Mouse (Mus musculus) neural tube, embryonic 14.5 days (tissue): Measurements from ENCODE around the gene Trp53tg5. TPM values are rescaled to one million over a fixed set of nuclear protein-coding genes. Genes with fewer than 3 reads are reported as not detected.

ENCODE experiments used
- ATAC-seq: fragments of 200-750 bp; cut with Nextera tagmentation; 2 replicates; pipeline ENCODE4 v1.8.0; 2017; ENCODE audit warnings: low read depth, mild to moderate bottlenecking, moderate TSS enrichment, moderate library complexity
- H3K27ac ChIP-seq: fragments of 300-500 bp; sonication (generic); 2 replicates; pipeline ENCODE4 v1.5.1; 2014; ENCODE audit warnings: low read depth, mild to moderate bottlenecking, control low read depth, low read length, moderate library complexity, mixed read lengths
- H3K27me3 ChIP-seq: fragments of 300-500 bp; sonication (generic); 2 replicates; pipeline ENCODE4 v1.6.1; 2014; ENCODE audit warnings: low read length; ENCODE audit not compliant: control insufficient read depth, insufficient read depth
- H3K36me3 ChIP-seq: fragments of 300-500 bp; sonication (generic); 2 replicates; pipeline ENCODE4 v1.6.1; 2014; ENCODE audit warnings: low read length, mixed read lengths; ENCODE audit not compliant: control insufficient read depth, insufficient read depth
- H3K4me1 ChIP-seq: fragments of 300-500 bp; sonication (generic); 2 replicates; pipeline ENCODE4 v1.6.1; 2014; ENCODE audit warnings: low read length; ENCODE audit not compliant: control insufficient read depth, insufficient read depth
- H3K4me2 ChIP-seq: fragments of 300-500 bp; sonication (generic); 2 replicates; pipeline ENCODE4 v1.6.1; 2014; ENCODE audit warnings: mild to moderate bottlenecking, low read depth, low read length, control low read depth
- H3K4me3 ChIP-seq: fragments of 300-500 bp; sonication (generic); 2 replicates; pipeline ENCODE4 v1.5.1; 2014; ENCODE audit warnings: low read depth, low read length, control low read depth, mixed read lengths
- H3K9ac ChIP-seq: fragments of 300-500 bp; sonication (generic); replicated peaks from 2 replicates; pipeline ENCODE4 v1.6.1; 2014; ENCODE audit warnings: low read depth, mild to moderate bottlenecking, control low read depth, low read length, mixed read lengths
- H3K9me3 ChIP-seq: fragments of 300-500 bp; sonication (generic); 2 replicates; pipeline ENCODE4 v1.6.1; 2016; ENCODE audit warnings: low read length; ENCODE audit not compliant: control insufficient read depth
- WGBS: fragments of 180-500 bp; shearing (Covaris S2); extraction: QIAGEN DNeasy Blood & Tissue Kit; methylation state at CpG from one replicate; pipeline ENCODE4 v1.1.7; 2014; 5-methylcytosine and 5-hydroxymethylcytosine counted together
- polyA plus RNA-seq: library from polyadenylated mRNA; unstranded; fragments of >200 nt; fragmentation: Nextera tagmentation; extraction: Ambion mirVana; gene quantifications from 2 replicates; pipeline ENCODE4 v1.2.1, GENCODE M21; 2014

Gene Trp53tg5
- polyA plus RNA-seq, 1 experiment from 2014 or later, result not detected

DNA sequence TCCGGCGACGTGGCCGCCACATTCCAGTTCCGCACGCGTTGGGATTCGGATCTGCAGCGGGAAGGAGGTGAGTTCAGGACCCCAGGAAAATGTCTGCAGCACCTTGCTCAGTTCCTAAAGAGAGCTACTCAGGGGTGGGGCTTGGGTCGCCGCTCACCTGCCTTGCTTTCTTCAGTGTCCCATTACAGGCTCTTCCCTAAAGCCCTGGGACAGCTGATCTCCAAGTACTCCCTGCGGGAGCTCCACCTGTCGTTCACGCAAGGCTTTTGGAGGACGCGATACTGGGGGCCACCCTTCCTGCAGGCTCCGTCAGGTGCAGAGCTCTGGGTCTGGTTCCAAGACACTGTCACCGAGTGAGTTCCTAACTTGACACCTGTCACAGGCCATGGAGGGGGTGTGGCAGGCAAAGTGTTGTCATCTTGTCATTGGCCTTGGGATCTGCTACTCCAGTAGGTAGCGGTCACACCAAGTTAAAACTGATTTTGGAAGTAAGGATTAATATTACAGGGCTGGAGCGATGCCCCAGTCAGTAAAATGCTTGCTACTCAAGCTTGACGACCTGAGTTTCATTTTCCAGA lies 24.3 kb upstream of the Trp53tg5 start:
- WGBS, result 5% methylated on average over 21 of the region's 21 CpGs
- Histone ChIP-seq H3K4me2 (peak overlapping the region; percentile 87), H3K27me3 (no peaks in the 10 kb centered on the region), H3K36me3 (no peaks in the 10 kb centered on the region; the same call in none of the 2 replicates), H3K4me3 (peak overlapping the region; percentile 82), H3K9me3 (no peaks in the 10 kb centered on the region), H3K27ac (no peak overlapping the region), H3K4me1 (peaks cover 11% of the 10 kb centered on the region), H3K9ac (peak overlapping the region; percentile 67)
- peak; percentile 54; the same call in 1 of the 2 replicates for ATAC-seq

- Histone ChIP-seq H3K36me3 (no peaks in the 10 kb centered on the region), H3K9me3 (no peaks in the 10 kb centered on the region), H3K27ac (peak within 1 kb of the TSS; percentile 72), H3K9ac (peak within 1 kb of the TSS; percentile 67), H3K4me2 (peak within 1 kb of the TSS; percentile 87), H3K27me3 (no peaks in the 10 kb centered on the region), H3K4me3 (peak within 1 kb of the TSS; percentile 82), H3K4me1 (peaks cover 11% of the 10 kb centered on the region)
- peak; percentile 97 for ATAC-seq
- WGBS, result 4% methylated on average over 43 of the region's 43 CpGs
These were observed 23.5 kb upstream of the Trp53tg5 start, which contains the start of gene Pigt for GRCm38 (mm10) chr2:164496847-164497690. TSS of gene Pigt (plus strand) at chr2:164497520.

- Histone ChIP-seq H3K4me2 (0 out of 2 replicates have a peak overlapping the region, but pooled peaks have one; percentile 87), H3K4me3 (no peak overlapping the region), H3K9ac (no peak overlapping the region), H3K27me3 (no peaks in the 10 kb centered on the region), H3K9me3 (no peaks in the 10 kb centered on the region), H3K27ac (no peak overlapping the region), H3K4me1 (peaks cover 11% of the 10 kb centered on the region), H3K36me3 (no peaks in the 10 kb centered on the region)
- no peak for ATAC-seq
- WGBS, result 64% methylated on average over 1 of the region's 1 CpGs
These were observed 22.8 kb upstream of the Trp53tg5 start for GRCm38 (mm10) chr2:164496331-164496730.

DNA sequence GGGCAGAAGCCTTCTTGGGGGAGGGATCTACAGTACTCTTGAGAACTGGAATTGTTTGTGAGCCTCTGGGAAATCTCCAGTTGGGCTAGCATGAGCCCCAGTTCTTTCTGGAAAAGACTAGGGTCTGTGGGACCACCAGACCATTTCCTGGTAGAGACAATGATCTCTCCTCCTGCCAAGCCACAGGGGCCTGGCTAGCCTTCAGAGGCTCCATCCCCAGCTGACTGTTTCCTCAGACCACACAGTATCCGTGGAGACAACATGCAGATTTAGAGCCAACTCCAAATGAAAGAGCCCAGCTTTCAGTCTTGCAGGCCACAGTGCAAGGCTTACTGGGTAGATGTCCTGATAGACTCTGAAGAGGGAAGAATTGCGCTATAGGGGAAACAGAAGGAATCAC lies 20.6 kb upstream of the Trp53tg5 start:
- no peaks in the 10 kb centered on the region for H3K9me3 ChIP-seq
- no peaks in the 10 kb centered on the region for H3K27me3 ChIP-seq
- peaks cover 11% of the 10 kb centered on the region for H3K4me1 ChIP-seq
- WGBS, result 53% methylated on average over 2 of the region's 2 CpGs
- 0 out of 2 replicates have a peak, but pooled peaks cover 10% of the 10 kb centered on the region for H3K36me3 ChIP-seq
- H3K4me2 ChIP-seq, result no peak overlapping the region
- no peak overlapping the region for H3K27ac ChIP-seq
- no peak for ATAC-seq
- H3K9ac ChIP-seq, result no peak overlapping the region
- no peak overlapping the region for H3K4me3 ChIP-seq

GRCm38 (mm10) chr2:164487812-164488211 lies 14.3 kb upstream of the Trp53tg5 start:
- Histone ChIP-seq H3K9me3 (no peaks in the 10 kb centered on the region), H3K4me2 (0 out of 2 replicates have a peak overlapping the region, but pooled peaks have one; percentile 6), H3K4me3 (no peak overlapping the region), H3K4me1 (0 out of 2 replicates have a peak, but pooled peaks cover 3% of the 10 kb centered on the region), H3K27ac (no peak overlapping the region), H3K9ac (no peak overlapping the region), H3K27me3 (0 out of 2 replicates have a peak, but pooled peaks cover 3% of the 10 kb centered on the region), H3K36me3 (0 out of 2 replicates have a peak, but pooled peaks cover 10% of the 10 kb centered on the region)
- ATAC-seq, result no peak
- WGBS, result 53% methylated on average over 9 of the region's 9 CpGs

- Histone ChIP-seq H3K4me2 (peak overlapping the region; percentile 99), H3K27ac (no peak overlapping the region; the same call in 1 of the 2 replicates), H3K9me3 (no peaks in the 10 kb centered on the region), H3K4me3 (peak overlapping the region; percentile 63), H3K27me3 (0 out of 2 replicates have a peak, but pooled peaks cover 3% of the 10 kb centered on the region), H3K4me1 (0 out of 2 replicates have a peak, but pooled peaks cover 3% of the 10 kb centered on the region), H3K36me3 (0 out of 2 replicates have a peak, but pooled peaks cover 10% of the 10 kb centered on the region), H3K9ac (peak overlapping the region; percentile 64)
- 12% methylated on average over 11 of the region's 11 CpGs for WGBS
- ATAC-seq, result no peak; the same call in 1 of the 2 replicates
These were observed 13.6 kb upstream of the Trp53tg5 start for GRCm38 (mm10) chr2:164487115-164487527.

- Histone ChIP-seq H3K9me3 (no peaks in the 10 kb centered on the region), H3K4me1 (0 out of 2 replicates have a peak, but pooled peaks cover 3% of the 10 kb centered on the region), H3K4me2 (peak overlapping the region; percentile 99), H3K4me3 (peak overlapping the region; percentile 63), H3K27me3 (0 out of 2 replicates have a peak, but pooled peaks cover 3% of the 10 kb centered on the region), H3K36me3 (0 out of 2 replicates have a peak, but pooled peaks cover 10% of the 10 kb centered on the region), H3K9ac (peak overlapping the region; percentile 64), H3K27ac (no peak overlapping the region; the same call in 1 of the 2 replicates)
- peak; percentile 68 for ATAC-seq
- under 1% methylated on average over 79 of the region's 90 CpGs for WGBS
These were observed 13.0 kb upstream of the Trp53tg5 start for GRCm38 (mm10) chr2:164486258-164487114.

DNA sequence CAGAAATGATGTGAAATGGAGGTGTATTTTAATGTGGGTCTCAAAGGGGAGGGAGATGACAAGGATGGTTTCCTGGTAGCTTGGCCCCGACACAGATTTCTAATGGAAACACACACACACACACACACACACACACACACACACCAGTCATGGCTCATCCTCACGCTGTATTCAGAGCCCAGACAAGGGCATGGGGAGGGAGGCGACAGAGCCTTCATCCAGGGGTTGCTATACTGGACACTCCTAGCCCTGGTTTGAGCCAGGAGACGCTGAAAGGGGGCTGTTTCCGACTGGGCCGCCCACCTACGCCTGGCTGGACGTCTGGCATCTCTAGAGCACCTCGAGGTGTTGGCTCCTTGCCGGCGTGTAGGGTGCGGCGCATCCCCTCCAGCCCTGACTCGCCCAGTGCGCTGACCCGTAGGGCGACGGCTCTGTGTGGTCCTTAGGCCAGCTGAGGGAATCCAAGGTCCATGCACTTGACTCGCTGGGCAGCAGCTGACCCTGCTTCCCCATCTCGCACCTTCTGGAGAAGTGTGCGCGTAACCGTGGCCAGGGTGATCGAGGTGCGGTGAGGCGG lies 12.2 kb upstream of the Trp53tg5 start, which contains the start of gene Dbndd2:
Gene Dbndd2 (plus strand): TSS at position 426 of the 577 bp plus-strand sequence.
- ATAC-seq, result peak; percentile 35
- H3K27ac ChIP-seq, result no peak within 1 kb of the TSS; the same call in 1 of the 2 replicates
- H3K4me2 ChIP-seq, result peak within 1 kb of the TSS; percentile 99
- 0 out of 2 replicates have a peak, but pooled peaks cover 3% of the 10 kb centered on the region for H3K27me3 ChIP-seq
- peak within 1 kb of the TSS; percentile 64 for H3K9ac ChIP-seq
- WGBS, result under 1% methylated on average over 26 of the region's 26 CpGs
- H3K9me3 ChIP-seq, result no peaks in the 10 kb centered on the region
- H3K4me3 ChIP-seq, result peak within 1 kb of the TSS; percentile 63
- 0 out of 2 replicates have a peak, but pooled peaks cover 7% of the 10 kb centered on the region for H3K36me3 ChIP-seq
- H3K4me1 ChIP-seq, result 0 out of 2 replicates have a peak, but pooled peaks cover 3% of the 10 kb centered on the region
